Mouse (Mus musculus): ENCODE data around the gene Tmem240.
"Not testable (repeated sequence)": the region's sequence is repeated elsewhere in the genome, so short reads cannot be mapped to it uniquely, and the experiment has no call there.

The Tmem240 gene

GRCm38 (mm10) chr4:155770626-155771025, 36.0 kb downstream of the Tmem240 start:
- no peak for DNase-seq (ENCODE audit: low read depth, low spot score)

DNA sequence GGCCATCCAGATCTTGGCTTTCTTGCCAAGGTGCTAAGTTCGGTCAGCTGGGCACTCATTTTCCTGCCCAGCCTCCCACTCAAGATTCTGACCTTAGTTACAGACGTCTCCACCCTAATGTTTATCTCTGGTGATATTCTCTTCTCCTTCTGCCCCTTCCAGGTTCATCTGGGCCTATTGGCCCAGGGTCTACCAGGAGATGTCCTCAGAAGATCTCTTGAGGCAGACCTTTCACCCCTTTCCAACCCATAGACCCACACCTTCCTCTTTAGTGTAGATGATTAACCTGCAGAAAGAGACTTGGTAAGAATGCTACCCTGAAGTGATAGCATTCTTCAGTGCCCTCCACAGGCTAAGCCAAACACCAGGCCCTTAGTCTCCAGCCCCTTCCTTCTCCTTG, 37.1 kb downstream of the Tmem240 start:
- no peak for DNase-seq (ENCODE audit: low read depth, low spot score)

DNA sequence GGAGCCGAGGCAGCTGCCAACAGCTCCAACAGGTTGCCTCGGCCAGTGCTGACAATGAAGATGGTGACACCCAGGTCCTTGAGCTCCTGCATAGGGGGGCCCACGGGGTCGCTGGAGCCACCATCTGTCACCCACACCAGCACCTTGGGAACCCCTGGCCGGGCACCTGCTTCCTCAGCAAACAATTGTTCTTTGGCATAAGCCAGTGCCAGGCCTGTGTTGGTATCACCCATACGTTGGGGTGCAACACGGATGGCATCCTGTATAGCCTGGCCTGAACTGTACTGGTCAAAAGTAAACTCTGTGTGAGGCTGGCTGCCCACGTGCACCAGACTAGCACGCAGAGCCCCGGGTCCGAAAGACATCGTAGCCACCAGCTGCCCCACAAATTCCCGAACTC, 38.2 kb downstream of the Tmem240 start:
- no peak for DNase-seq (ENCODE audit: low read depth, low spot score)

DNA sequence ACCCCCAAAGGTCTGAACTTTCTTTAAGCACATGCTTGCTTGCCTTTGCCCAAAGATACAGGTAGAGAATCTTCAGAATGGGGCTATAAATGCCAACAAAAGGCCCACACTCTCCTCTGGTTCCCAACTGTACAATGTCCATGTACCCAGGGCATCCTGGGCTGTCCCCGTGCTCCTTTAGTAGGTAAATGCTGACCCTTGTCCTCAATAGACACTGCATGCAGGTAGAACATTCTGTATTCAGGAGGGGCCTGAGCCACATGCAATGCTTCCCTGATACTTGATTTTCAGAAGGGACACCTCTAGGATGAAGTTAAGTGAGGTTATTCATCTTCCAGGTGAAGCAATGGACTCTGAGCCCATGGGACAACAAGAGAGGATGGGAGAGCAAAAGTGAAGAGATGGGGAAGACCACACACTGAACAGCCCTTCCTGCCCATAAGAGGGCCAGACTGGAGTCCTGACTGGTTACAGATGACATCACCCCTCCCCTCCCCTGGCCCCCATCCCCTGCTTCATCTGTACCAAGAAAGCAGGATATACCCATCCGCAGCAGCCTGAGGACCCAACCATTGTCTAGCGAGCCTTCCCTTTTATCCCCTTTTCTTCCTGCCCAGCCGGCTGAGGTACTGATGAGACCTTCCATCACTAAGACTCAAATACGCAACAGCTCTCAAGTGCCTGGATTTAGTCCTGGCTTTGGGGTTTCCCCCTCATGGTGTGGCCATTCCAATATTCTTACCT, 38.9 kb downstream of the Tmem240 start:
- DNase-seq (ENCODE audit: low read depth, low spot score), result no peak

DNA sequence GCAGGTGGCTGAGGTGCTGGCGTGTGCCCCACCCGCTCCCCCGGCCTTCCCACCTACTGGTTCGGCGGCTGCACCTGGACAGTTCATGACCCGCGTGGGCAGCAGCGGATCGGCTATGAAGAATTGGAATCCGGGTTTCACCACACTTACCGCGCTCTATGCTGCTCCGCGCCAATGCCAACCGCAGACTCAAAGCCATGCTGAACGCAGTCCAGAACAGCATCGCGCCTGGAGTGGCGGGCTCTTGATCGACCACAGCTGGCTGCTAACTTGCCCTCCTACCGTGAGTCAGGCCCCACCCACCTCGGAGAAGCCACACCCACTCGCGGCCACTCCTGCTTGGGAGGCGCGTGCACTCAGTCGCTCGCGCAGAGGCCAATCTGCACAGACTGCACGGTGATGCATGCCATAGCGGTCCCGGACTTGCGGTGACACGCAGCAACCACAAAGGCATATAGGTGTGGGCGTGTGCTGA, 39.7 kb downstream of the Tmem240 start, which contains the start of gene Vwa1:
Gene Vwa1 (minus strand): TSS at position 419 of the 475 bp plus-strand sequence.
- peak; percentile 95 for DNase-seq (ENCODE audit: low read depth, low spot score)

DNA sequence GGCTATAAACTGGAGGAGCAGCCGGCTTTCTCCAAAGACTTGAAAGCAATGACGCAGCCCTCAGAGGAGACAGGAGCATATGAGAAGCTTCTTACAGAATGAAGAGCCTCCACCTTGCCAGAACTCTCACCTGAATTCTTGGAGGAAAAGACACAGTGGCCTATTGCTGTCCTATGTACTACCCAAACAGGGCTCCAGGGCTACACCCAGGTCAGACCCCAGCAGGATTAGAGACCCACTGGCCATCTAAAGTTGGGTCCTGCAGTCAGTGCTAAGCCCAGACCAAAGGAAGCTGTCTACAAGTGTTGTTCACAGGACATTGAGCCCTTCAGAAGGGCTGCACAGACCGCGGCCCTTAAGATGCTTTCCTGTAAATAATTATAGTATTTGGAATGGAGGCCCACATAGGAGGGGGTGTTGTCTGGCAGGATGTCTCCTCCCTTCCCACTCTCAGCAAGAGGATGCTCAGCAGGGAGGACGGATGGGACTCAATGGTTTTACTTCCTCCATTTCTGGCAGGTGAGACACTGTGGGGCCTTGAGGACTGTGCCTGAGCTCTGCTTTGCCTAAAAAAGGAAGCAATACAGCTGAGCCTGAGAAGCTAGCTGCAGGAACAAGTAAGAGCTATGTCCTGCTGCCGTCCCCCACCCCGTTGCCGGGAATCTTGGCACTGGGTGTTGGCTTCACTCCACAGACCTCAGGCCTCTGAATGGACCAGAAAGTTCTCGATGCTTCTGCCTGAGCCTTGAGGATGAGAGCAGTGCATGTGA, 40.6 kb downstream of the Tmem240 start:
- no peak for DNase-seq (ENCODE audit: low read depth, low spot score)

GRCm38 (mm10) chr4:155775855-155776254, 41.3 kb downstream of the Tmem240 start:
- DNase-seq (ENCODE audit: low read depth, low spot score), result no peak

DNA sequence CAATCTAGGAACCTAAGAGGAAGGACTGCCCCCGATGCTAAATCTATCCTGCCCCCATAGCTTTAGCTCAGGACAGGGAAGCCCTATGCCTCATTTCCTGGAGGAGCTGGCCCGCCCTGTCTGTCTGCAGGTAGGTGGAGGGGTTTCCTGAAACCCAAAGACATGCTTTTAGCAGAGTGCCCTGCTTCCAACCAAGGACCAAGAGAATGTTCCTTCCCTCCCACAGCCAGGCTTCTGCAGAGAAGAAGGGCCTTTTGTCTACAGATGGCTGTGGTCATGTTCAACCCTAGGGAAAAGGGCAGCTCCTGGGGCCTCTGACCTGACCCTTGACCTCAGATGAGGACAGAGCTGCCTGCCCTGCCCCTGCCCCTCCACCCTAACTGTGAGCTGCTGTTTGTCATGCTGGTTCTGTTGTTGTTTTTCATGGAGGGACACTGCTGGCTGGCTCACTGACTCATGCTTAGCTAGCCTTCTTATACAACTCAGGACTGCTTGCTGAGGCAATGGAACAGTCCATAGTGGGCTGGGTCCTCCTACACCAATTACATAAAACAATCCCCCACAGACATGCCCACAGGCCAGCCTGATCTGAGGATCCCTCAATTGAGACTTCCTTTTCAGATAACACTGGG, 42.2 kb downstream of the Tmem240 start:
- DNase-seq (ENCODE audit: low read depth, low spot score), result no peak

GRCm38 (mm10) chr4:155777816-155778215, 43.2 kb downstream of the Tmem240 start:
- DNase-seq (ENCODE audit: low read depth, low spot score), result no peak

- no peak for DNase-seq (ENCODE audit: low read depth, low spot score)
These were observed 44.9 kb downstream of the Tmem240 start for GRCm38 (mm10) chr4:155779498-155779897.

- DNase-seq (ENCODE audit: low read depth, low spot score), result peak; percentile 26
These were observed 46.3 kb downstream of the Tmem240 start for GRCm38 (mm10) chr4:155780895-155781294.

GRCm38 (mm10) chr4:155783486-155784080, 49.0 kb downstream of the Tmem240 start:
- DNase-seq (ENCODE audit: low read depth, low spot score), result no peak

DNA sequence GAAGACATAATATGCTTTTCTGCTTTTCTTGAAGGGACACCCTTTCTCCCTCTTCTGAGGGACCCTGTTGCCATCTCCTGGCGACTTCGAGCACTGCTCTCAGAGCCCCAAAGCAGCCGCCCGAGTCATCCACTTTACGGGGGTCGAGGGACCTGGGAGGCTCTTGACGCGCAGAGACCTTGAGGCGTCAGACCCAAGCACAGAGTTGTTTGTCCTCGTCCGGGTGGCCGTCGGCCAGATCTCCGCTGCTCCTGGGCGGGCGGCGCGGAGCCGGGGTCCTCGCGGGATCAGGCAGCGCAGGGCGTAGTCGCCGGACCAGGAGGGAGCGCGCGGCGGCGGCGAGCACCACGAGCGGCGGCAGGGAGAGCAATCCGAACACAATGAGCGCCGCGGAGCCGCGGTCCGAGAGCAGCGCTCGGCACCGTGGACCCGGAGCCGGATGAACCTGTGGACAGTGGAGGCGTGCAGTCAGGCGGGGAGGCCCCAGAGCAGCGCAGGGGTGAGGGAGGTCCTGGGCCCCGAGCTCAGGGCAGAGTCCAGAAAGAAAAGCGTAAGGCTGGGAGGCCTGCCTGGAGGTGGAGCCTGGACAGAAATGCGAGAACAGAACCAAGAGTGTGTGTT, 49.6 kb downstream of the Tmem240 start:
- DNase-seq (ENCODE audit: low read depth, low spot score), result peak; percentile 78

DNA sequence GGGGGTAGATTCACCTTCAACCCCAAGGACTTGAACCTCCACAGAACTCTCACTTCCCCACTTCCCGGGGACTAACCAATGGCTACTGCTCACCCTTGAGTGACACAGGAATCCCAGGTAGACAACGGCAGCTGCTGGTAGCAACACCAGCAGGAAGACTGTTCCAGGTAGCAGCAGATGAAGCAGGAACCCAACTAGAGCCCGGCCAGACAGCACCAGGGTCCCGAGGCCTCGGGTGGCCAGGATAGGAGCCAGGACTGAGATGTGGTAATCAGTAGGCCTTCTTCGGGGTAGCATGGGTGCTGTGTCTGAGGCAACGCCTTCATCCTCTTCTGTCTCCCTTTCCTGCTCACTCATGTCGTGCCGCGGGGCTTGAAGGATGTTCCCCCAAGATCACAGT, 50.6 kb downstream of the Tmem240 start:
- DNase-seq (ENCODE audit: low read depth, low spot score), result no peak

GRCm38 (mm10) chr4:155785819-155786218, 51.2 kb downstream of the Tmem240 start, which contains the start of gene Tmem88b:
Gene Tmem88b, minus strand, starts transcription at chr4:155785874.
- peak; percentile 48 for DNase-seq (ENCODE audit: low read depth, low spot score)

DNA sequence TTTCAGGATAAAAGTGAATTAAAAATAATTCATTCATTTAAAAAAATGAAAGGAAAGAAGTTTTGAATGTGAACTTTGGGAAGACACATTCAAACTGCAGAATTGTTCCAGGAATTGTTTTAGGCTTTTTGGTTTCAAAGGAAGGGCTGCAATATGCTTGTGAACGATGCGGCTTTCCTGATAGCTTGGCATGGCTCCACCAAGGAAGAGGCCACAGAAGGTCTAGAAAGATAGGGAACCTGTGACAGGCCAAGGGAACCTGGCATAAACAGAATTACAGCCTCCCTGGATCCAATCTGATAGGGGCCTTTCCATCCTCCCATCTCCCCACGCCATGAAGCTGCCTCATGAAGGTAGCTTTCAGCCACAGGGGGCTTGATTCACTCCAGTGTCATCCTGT, 53.7 kb downstream of the Tmem240 start:
- no peak for DNase-seq (ENCODE audit: low read depth, low spot score)

DNA sequence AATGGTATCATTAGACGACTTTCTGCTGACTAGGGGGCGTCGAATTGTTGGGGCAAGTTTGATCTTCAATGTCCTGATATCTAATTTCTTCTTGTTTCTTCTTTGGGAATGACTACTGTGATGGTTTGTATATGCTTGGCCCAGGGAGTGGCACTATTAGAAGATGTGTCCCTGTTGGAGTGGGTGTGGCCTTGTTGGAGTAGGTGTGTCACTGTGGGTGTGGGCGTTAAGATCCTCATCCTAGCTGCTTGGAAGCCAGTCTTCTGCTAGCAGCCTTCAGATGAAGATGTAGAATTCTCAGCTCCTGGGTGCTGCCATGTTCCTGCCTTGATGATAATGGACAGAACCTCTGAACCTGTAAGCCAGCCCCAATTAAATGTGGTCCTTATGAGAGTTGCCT, 54.2 kb downstream of the Tmem240 start:
- DNase-seq (ENCODE audit: low read depth, low spot score), result not testable (repeated sequence)

GRCm38 (mm10) chr4:155790021-155790489, 55.5 kb downstream of the Tmem240 start, which contains the start of gene Ankrd65:
Gene Ankrd65, plus strand, starts transcription at chr4:155790439.
- no peak for DNase-seq (ENCODE audit: low read depth, low spot score)
